Mouse (Mus musculus) heart, embryonic 12.5 days (tissue): ENCODE measurements around the gene Ajm1. TPM values are rescaled to one million over a fixed set of nuclear protein-coding genes. Genes with fewer than 3 reads are reported as not detected.

Experiments
- ATAC-seq: fragments of 200-750 bp; cut with Nextera tagmentation; 2 replicates; pipeline ENCODE4 v1.8.0; 2017; ENCODE audit warnings: moderate TSS enrichment, moderate library complexity; ENCODE audit not compliant: insufficient number of reproducible peaks, low FRiP score
- H3K27ac ChIP-seq: fragments of 300-500 bp; sonication (generic); 2 replicates; pipeline ENCODE4 v1.5.1; 2016; ENCODE audit warnings: mild to moderate bottlenecking, moderate library complexity; ENCODE audit not compliant: poor library complexity, severe bottlenecking
- H3K27me3 ChIP-seq: fragments of 300-500 bp; sonication (generic); replicated peaks from 2 replicates; pipeline ENCODE4 v1.6.1; 2016; ENCODE audit warnings: mild to moderate bottlenecking, moderate library complexity
- H3K36me3 ChIP-seq: fragments of 300-500 bp; sonication (generic); 2 replicates; pipeline ENCODE4 v1.6.1; 2016; ENCODE audit warnings: mild to moderate bottlenecking, moderate library complexity
- H3K4me1 ChIP-seq: fragments of 300-500 bp; sonication (generic); replicated peaks from 2 replicates; pipeline ENCODE4 v1.6.1; 2016; ENCODE audit warnings: mild to moderate bottlenecking
- H3K4me2 ChIP-seq: fragments of 300-500 bp; sonication (generic); 2 replicates; pipeline ENCODE4 v1.6.1; 2016; ENCODE audit warnings: mild to moderate bottlenecking, moderate library complexity
- H3K4me3 ChIP-seq: fragments of 300-500 bp; sonication (generic); 2 replicates; pipeline ENCODE4 v1.5.1; 2016; ENCODE audit warnings: mild to moderate bottlenecking
- H3K9ac ChIP-seq: fragments of 300-500 bp; sonication (generic); 2 replicates; pipeline ENCODE4 v1.6.1; 2016; ENCODE audit warnings: mild to moderate bottlenecking, moderate library complexity
- H3K9me3 ChIP-seq: fragments of 300-500 bp; sonication (generic); replicated peaks from 2 replicates; pipeline ENCODE4 v1.6.1; 2016; ENCODE audit warnings: mild to moderate bottlenecking, moderate library complexity
- WGBS: fragments of 180-500 bp; shearing (Covaris S2); methylation state at CpG from one replicate; pipeline ENCODE4 v1.1.7; 2016; 5-methylcytosine and 5-hydroxymethylcytosine counted together
- polyA plus RNA-seq: library from polyadenylated mRNA; unstranded; fragments of >200 nt; fragmentation: Nextera tagmentation; extraction: Ambion mirVana; gene quantifications from 2 replicates; pipeline ENCODE4 v1.2.1, GENCODE M21; 2016

Ajm1 gene
- polyA plus RNA-seq, 1 experiment from 2014 or later: 0.46 TPM

DNA sequence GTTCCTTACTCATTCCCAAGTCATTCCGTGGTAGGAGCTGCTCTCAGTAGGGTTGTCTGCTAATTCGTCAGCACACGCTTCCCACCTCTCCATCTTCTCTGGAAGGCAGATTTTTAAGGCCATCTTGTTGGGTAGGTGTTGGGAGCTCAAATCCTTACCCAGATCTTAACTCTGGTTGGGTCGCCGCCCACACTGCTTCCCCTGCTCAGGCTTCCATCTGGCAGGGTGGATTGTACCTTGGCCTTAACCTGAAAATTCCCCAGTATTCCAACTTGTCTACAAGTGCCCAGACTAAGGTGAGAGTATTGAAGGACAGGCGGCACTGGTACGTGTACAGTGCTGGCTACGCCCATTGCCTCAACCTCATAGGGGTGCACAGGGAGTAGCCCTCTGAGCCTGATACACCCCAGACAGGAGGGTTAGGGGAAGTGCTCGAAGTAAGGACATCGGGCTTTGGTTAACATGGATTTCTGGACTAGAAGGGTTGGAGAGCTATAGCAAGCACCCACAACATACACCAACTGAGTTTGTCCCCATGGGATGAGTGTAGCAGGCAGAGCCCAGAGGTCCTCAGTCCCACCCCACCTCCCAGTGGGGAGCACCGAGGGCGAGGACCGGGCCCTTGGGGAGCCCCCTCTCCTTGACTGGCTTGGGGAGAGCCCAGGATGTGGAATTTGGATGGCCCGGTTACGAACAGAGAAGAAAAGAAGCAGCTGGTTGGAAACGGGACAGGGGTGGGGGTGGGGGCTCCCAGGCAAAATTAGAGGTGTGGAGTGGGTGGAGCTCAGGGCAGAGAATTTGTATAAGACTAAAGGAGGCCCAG lies 5.3 kb downstream of the Ajm1 start:
- H3K4me1 ChIP-seq: peaks cover 61% of the 10 kb centered on the region
- H3K36me3 ChIP-seq: peaks cover 8% of the 10 kb centered on the region
- H3K9ac ChIP-seq: no peak overlapping the region
- no peak for ATAC-seq
- no peak overlapping the region for H3K4me3 ChIP-seq
- H3K27me3 ChIP-seq: peaks cover 55% of the 10 kb centered on the region
- no peaks in the 10 kb centered on the region for H3K9me3 ChIP-seq
- peak overlapping the region; percentile 93 for H3K4me2 ChIP-seq
- 72% methylated on average over 16 of the region's 16 CpGs for whole genome bisulfite sequencing
- no peak overlapping the region for H3K27ac ChIP-seq

DNA sequence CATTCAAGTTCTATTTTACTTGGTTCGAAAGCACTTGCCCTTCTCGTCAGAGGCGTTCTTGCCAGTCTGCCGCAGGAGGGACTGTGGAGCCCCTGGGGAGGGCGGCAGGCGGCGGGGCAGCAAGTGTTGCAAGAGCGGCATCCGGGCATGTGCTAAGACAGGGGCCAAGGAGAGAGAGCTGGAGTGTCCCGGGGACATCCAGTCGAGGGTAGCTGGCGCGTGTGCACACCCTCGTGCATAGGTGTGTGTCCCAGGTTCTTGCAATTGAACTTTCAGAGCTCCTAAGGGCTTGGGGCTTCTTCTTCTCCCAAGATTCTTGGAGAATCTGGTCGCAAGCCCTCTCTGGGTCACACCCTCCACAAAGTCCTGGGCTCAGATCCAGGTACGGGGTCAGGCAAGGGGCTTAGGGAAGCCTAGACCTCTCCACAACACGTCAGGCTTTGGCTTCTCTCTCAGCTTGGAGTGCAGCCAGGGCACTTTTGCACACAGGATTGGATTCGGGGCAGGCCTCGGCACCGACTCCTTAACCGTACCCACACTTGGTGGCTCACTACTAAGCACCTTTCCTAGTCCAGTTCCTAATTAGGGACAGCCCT lies 6.0 kb downstream of the Ajm1 start:
- Histone ChIP-seq H3K9ac (peak overlapping the region; percentile 83), H3K4me1 (peaks cover 56% of the 10 kb centered on the region), H3K9me3 (no peaks in the 10 kb centered on the region), H3K4me2 (peak overlapping the region; percentile 93), H3K4me3 (peak overlapping the region; percentile 72), H3K36me3 (peaks cover 13% of the 10 kb centered on the region), H3K27ac (peak overlapping the region; percentile 86), H3K27me3 (peaks cover 48% of the 10 kb centered on the region)
- WGBS: 13% methylated on average over 21 of the region's 21 CpGs
- ATAC-seq: no peak

DNA sequence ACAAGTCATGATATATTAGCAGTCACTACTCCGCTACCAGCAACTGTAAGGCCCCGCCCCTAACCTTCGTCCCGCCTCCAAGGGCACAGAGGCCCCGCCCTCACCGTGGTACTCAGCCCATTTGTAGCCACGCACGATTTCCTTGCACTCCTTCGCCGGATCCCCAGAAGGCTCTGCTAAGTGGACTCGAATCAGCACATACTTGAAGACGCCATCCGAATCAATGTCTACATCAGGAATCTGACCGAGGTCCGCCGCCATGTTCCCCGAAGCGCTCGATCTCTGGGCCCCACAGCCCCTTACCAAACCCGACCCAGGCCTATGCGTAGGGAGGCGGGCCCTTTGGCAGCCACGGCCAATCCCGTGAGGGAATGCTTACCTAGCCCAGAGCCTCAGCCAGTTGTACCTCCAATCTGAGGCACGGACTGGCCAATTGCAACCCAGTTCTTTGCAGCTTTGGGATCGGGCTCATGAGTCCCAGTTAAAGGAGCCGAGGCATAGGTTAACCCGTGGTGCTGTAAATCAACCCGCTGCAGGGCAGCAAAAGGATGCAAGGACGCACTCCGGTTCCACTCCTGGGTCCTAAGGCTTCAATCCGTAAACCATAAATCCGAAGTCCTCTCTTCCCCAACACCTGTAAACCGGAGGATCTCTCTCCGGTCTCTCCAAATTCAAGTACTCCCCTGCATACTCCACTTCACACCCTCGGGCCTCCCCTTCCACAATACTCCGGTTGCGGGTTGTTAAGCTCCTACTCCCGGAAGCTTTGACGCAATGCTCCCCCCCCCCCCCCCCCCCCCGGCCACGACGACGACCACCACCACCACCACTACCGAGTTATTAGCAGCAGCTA lies 6.8 kb downstream of the Ajm1 start, which contains the start of the genes Mamdc4 and Phpt1:
Gene Mamdc4 (minus strand): TSS at position 267 of the 853 bp plus-strand sequence.
Gene Phpt1 (minus strand): TSS at position 646 of the 853 bp plus-strand sequence.
- peaks cover 55% of the 10 kb centered on the region for H3K4me1 ChIP-seq
- peak; percentile 96 for ATAC-seq
- under 1% methylated on average over 43 of the region's 45 CpGs for WGBS

DNA sequence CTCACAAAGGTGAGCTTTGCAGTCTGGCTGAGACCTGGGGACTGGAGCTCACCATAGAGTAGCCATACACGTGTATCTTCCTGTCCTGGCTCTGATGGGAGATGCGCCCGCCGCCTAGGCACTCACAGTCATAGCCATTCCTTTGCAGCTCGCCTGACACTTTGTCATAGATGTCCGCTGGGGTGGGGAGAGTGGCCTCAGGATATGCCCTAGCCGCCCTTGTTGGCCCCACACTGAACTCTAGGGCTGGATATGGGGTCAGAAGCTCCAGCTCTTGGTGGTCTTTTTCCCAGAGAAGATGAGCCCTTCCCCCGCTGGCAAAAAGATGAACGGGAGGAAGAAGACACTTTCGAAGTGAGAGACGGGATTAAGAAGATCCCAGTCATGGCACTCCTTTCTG lies 7.4 kb downstream of the Ajm1 start:
- Histone ChIP-seq H3K9me3 (no peaks in the 10 kb centered on the region), H3K27ac (peak overlapping the region; percentile 75; the same call in 1 of the 2 replicates), H3K9ac (peak overlapping the region; percentile 83), H3K36me3 (peaks cover 24% of the 10 kb centered on the region), H3K27me3 (peaks cover 34% of the 10 kb centered on the region), H3K4me3 (peak overlapping the region; percentile 72), H3K4me2 (peak overlapping the region; percentile 93), H3K4me1 (peaks cover 48% of the 10 kb centered on the region)
- WGBS: 18% methylated on average over 11 of the region's 11 CpGs
- ATAC-seq: no peak

More for the DNA sequence above, 6.8 kb downstream of the Ajm1 start, which contains the start of the genes Mamdc4 and Phpt1:
- Histone ChIP-seq H3K4me3 (peak within 1 kb of the TSS; percentile 72), H3K9me3 (no peaks in the 10 kb centered on the region), H3K9ac (peak within 1 kb of the TSS; percentile 83), H3K36me3 (peaks cover 17% of the 10 kb centered on the region), H3K27ac (peak within 1 kb of the TSS; percentile 86), H3K27me3 (peaks cover 41% of the 10 kb centered on the region), H3K4me2 (peak within 1 kb of the TSS; percentile 93)

DNA sequence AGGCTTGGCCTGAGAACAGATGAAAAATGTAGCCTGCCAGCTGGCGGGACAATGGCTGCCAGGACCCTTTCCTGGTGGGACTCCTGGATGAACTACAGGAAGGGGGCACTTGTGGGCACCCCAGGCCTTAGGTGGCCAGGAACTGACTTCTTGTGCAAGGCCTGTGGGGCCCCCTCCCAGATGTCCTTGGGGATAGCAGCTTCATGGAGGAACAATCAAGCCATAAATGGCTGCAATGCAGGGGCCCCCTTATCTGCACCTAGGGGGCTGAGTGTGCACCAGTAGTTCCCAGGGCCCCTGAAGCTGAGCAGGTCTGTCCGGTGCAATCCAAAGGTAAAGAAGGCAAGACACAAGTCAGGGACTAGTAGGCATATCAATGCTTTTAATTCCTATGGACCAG lies 8.5 kb downstream of the Ajm1 start:
- peaks cover 38% of the 10 kb centered on the region for H3K4me1 ChIP-seq
- ATAC-seq: no peak
- 0 out of 2 replicates have a peak overlapping the region, but pooled peaks have one; percentile 72 for H3K4me3 ChIP-seq
- no peaks in the 10 kb centered on the region for H3K9me3 ChIP-seq
- H3K27ac ChIP-seq: no peak overlapping the region
- peaks cover 24% of the 10 kb centered on the region for H3K27me3 ChIP-seq
- peaks cover 35% of the 10 kb centered on the region for H3K36me3 ChIP-seq
- H3K9ac ChIP-seq: peak overlapping the region; percentile 83; the same call in 1 of the 2 replicates
- H3K4me2 ChIP-seq: peak overlapping the region; percentile 93; the same call in 1 of the 2 replicates
- WGBS: 80% methylated on average over 2 of the region's 2 CpGs

DNA sequence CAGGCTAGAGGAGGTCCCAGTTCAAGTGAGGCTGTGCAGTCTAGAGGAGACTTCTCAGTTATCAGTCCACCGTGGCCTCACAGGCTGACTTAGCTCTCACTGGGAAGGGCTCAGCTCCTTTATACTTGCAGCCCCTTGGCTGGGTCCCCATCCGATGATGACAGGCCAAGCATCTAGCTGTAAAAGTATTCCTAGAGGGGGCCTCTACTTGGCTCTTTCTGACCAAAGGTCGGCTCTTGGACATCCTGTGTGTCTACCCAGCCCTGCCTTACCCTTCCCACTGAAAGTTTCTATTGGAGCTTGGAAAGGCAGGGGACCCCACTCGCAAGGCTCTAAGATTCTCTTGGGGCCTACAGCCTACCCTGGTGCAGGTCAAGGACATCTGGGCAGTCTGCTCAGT lies 10.3 kb downstream of the Ajm1 start:
- no peak overlapping the region for H3K4me3 ChIP-seq
- no peak overlapping the region for H3K4me2 ChIP-seq
- peaks cover 27% of the 10 kb centered on the region for H3K4me1 ChIP-seq
- no peak overlapping the region for H3K9ac ChIP-seq
- no peak for ATAC-seq
- peaks cover 5% of the 10 kb centered on the region for H3K27me3 ChIP-seq
- peaks cover 48% of the 10 kb centered on the region for H3K36me3 ChIP-seq
- WGBS: 81% methylated on average over 4 of the region's 4 CpGs
- H3K9me3 ChIP-seq: no peaks in the 10 kb centered on the region
- no peak overlapping the region for H3K27ac ChIP-seq

DNA sequence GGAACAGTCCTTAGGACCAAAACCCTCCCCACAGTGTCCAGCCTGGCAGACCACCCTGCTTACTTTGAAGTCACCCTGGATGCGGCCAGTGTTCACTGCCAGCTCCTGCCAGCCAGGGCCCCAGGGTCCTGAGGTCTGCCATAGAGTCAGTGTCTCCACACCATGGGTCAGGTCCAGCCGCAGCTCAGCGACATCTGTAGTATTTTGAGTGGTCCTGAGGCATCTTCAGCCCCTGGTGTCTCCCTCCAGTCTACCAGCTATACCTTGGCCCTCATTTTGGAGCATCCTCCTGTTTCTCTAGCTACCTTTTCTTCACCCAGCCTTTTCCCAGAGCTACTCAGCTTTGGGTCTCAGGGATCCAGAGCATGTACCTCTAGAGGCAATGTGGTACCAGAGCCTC lies 12.2 kb downstream of the Ajm1 start:
- no peak overlapping the region for H3K27ac ChIP-seq
- H3K9me3 ChIP-seq: no peaks in the 10 kb centered on the region
- peaks cover 17% of the 10 kb centered on the region for H3K4me1 ChIP-seq
- H3K4me2 ChIP-seq: no peak overlapping the region
- H3K27me3 ChIP-seq: no peaks in the 10 kb centered on the region
- no peak overlapping the region for H3K9ac ChIP-seq
- ATAC-seq: no peak
- WGBS: 90% methylated on average over 3 of the region's 3 CpGs
- peaks cover 67% of the 10 kb centered on the region for H3K36me3 ChIP-seq
- H3K4me3 ChIP-seq: no peak overlapping the region

DNA sequence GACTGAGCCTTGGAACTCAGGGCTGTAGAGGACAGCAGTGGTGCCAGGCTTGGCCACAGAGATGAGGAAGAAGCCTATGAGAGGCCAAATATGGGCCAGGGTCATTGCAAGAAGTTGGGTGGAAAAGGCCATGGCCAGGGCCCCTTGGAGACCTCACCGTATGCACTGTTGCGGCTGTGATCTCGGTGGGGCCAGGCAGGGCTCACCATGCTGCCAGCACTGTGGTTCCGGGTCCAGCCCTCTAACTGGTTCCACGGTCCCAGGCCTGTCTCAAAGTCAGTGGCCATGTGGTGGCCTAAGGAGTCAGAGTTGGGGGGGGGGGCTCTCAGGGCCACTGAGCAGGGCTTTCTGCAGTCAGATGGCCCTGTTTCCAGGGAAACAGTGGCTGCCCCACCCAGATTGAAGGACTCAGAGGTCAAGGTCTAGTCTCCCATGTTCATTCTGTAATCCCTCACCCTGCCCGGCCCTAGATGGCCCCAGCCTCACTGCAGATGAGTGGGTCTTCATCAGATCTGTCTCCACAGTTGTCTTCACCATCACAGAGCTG lies 13.0 kb downstream of the Ajm1 start:
- no peak for ATAC-seq
- no peak overlapping the region for H3K4me3 ChIP-seq
- H3K9me3 ChIP-seq: no peaks in the 10 kb centered on the region
- 83% methylated on average over 6 of the region's 6 CpGs for WGBS
- H3K27ac ChIP-seq: no peak overlapping the region
- no peak overlapping the region; the same call in 1 of the 2 replicates for H3K9ac ChIP-seq
- peaks cover 75% of the 10 kb centered on the region for H3K36me3 ChIP-seq
- no peak overlapping the region for H3K4me2 ChIP-seq
- peaks cover 11% of the 10 kb centered on the region for H3K4me1 ChIP-seq
- no peaks in the 10 kb centered on the region for H3K27me3 ChIP-seq

DNA sequence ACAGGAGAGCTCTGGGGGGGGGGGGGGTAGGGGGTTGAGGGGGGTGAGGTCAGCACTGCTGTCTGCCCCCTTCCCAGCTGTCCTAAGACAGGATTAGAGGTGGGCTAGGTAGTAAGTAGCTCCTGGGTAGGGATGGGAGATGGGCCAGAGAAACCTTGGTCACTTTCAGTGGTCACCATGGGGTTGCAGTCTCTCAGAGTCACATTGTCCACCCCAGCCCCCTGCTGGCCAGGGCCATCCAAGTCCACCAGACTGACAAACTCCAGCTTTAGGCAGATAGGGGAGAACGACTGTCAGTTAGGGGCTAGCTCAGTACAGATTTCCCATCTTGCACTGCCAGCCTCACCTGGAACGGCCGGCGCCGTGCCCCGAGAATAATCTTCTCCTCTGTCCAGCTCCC lies 15.0 kb downstream of the Ajm1 start:
- WGBS: 79% methylated on average over 6 of the region's 6 CpGs
- no peak for ATAC-seq
- peaks cover 89% of the 10 kb centered on the region for H3K36me3 ChIP-seq

DNA sequence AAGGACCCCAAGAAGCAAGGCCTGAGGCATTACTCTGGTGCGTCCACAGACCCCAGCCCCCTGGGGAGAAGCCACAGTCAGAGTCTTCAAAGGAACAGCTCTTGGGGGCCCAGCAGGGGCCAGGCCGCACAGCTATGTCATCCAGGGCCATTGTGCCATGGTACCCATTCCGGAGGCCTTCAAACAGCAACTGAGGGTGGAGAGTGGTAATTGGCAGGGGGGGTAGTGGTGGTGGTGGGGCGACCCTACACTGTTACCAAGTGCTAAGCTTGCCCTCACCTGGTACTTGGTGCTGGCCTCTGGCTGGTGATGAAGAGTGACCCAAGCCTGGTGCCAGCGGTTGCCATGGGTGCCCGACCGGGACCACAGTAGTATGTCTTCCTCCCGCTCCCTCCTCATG lies 15.8 kb downstream of the Ajm1 start:
- Histone ChIP-seq H3K9ac (no peak overlapping the region), H3K4me3 (no peak overlapping the region), H3K27me3 (no peaks in the 10 kb centered on the region), H3K27ac (no peak overlapping the region), H3K4me1 (no peaks in the 10 kb centered on the region), H3K4me2 (no peak overlapping the region), H3K9me3 (no peaks in the 10 kb centered on the region), H3K36me3 (peaks cover 91% of the 10 kb centered on the region)
- no peak for ATAC-seq
- WGBS: 87% methylated on average over 8 of the region's 8 CpGs

More for the DNA sequence above, 15.0 kb downstream of the Ajm1 start:
- H3K4me2 ChIP-seq: no peak overlapping the region
- H3K4me3 ChIP-seq: no peak overlapping the region
- H3K9ac ChIP-seq: no peak overlapping the region
- H3K27ac ChIP-seq: no peak overlapping the region
- no peaks in the 10 kb centered on the region for H3K4me1 ChIP-seq
- H3K9me3 ChIP-seq: no peaks in the 10 kb centered on the region
- H3K27me3 ChIP-seq: no peaks in the 10 kb centered on the region
